Mouse (Mus musculus) CD8-positive naive resting alpha-beta T cell, adult 2 months (primary cell): Measurements from ENCODE around the gene Ublcp1.
"Not testable (repeated sequence)": the region's sequence is repeated elsewhere in the genome, so short reads cannot be mapped to it uniquely, and the experiment has no call there.

Experiments used
- DNase-seq, 2 experiments: peaks; one replicate each; pipeline ENCODE4 v3.0.0; 2022; ENCODE audit warnings: low read depth in 2 of 2, low spot score in 2 of 2

The Ublcp1 gene

GRCm38 (mm10) chr11:44494643-44495323 lies 24.5 kb upstream of the Ublcp1 start:
- no peak for DNase-seq

GRCm38 (mm10) chr11:44489117-44489516 lies 18.8 kb upstream of the Ublcp1 start:
- no peak for DNase-seq

- no peak for DNase-seq
Measured at GRCm38 (mm10) chr11:44485089-44485736, 14.9 kb upstream of the Ublcp1 start.

- no peak for DNase-seq
Measured at GRCm38 (mm10) chr11:44480246-44480645, 9.9 kb upstream of the Ublcp1 start.

GRCm38 (mm10) chr11:44478382-44478781 lies 8.1 kb upstream of the Ublcp1 start:
- DNase-seq: no peak

GRCm38 (mm10) chr11:44476445-44476844 lies 6.1 kb upstream of the Ublcp1 start:
- no peak for DNase-seq

GRCm38 (mm10) chr11:44475467-44475866 lies 5.2 kb upstream of the Ublcp1 start:
- DNase-seq: no peak

GRCm38 (mm10) chr11:44471337-44471995 lies 1.2 kb upstream of the Ublcp1 start:
- DNase-seq: no peak

GRCm38 (mm10) chr11:44469646-44470431 lies 459 bp downstream of the Ublcp1 start:
- DNase-seq: peak; percentile 64 to 68

- DNase-seq: no peak
Measured at GRCm38 (mm10) chr11:44468306-44468790, 1.9 kb downstream of the Ublcp1 start.

GRCm38 (mm10) chr11:44466949-44467442 lies 3.3 kb downstream of the Ublcp1 start:
- DNase-seq: no peak

- DNase-seq: no peak
Measured at GRCm38 (mm10) chr11:44461493-44461892, 8.8 kb downstream of the Ublcp1 start.

GRCm38 (mm10) chr11:44453423-44453822 lies 16.9 kb downstream of the Ublcp1 start:
- peak; percentile 35 to 63 for DNase-seq

GRCm38 (mm10) chr11:44452016-44452415 lies 18.3 kb downstream of the Ublcp1 start:
- not testable (repeated sequence) for DNase-seq

- no peak for DNase-seq
Measured at GRCm38 (mm10) chr11:44451046-44451445, 19.3 kb downstream of the Ublcp1 start.

- no peak for DNase-seq
Measured at GRCm38 (mm10) chr11:44437786-44438185, 32.5 kb downstream of the Ublcp1 start.

GRCm38 (mm10) chr11:44430036-44430435 lies 40.3 kb downstream of the Ublcp1 start:
- no peak for DNase-seq

GRCm38 (mm10) chr11:44427951-44428350 lies 42.3 kb downstream of the Ublcp1 start:
- no peak for DNase-seq

- DNase-seq: no peak
Measured at GRCm38 (mm10) chr11:44425626-44426025, 44.7 kb downstream of the Ublcp1 start.

GRCm38 (mm10) chr11:44425006-44425405 lies 45.3 kb downstream of the Ublcp1 start:
- no peak for DNase-seq

GRCm38 (mm10) chr11:44423955-44424354 lies 46.3 kb downstream of the Ublcp1 start:
- DNase-seq: no peak
